Mouse (Mus musculus): ENCODE measurements around the gene Bfar.

- TF ChIP-seq CTCF (IDR thresholded peaks at IDR 0.05; ENCODE audit: low read depth) (no peak), EP300 (IDR thresholded peaks at IDR 0.05; ENCODE audit: low read depth) (no peak)
Measured at GRCm38 (mm10) chr16:13658886-13659285, 12.8 kb upstream of the Bfar start.
